Mouse (Mus musculus) ovary, postnatal 10 days (tissue): Measurements from ENCODE around the gene Pitpnm3.

Experiments used
- DNase-seq: peaks from one replicate; pipeline ENCODE4 v3.0.0; 2022; ENCODE audit warnings: low spot score

Pitpnm3 gene

DNA sequence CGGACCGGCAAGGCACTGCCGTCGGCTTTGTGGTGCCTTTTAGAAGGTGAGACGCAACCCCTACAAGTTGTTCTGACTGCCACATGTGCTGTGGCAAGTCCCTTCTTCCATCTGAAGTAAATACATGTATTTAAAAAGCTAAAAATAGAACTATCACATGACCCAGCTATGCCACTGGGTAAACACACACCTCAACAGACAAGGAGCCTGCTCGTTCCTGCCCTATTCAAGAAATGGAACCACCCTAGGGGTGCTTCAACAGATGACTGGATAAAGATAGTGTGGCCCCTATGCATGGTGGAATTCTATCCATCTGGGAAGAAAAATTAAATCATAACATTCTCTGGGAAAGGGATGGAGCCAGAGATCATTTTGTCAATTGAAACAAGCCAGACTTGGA lies 112.8 kb downstream of the Pitpnm3 start:
- DNase-seq: no peak

DNA sequence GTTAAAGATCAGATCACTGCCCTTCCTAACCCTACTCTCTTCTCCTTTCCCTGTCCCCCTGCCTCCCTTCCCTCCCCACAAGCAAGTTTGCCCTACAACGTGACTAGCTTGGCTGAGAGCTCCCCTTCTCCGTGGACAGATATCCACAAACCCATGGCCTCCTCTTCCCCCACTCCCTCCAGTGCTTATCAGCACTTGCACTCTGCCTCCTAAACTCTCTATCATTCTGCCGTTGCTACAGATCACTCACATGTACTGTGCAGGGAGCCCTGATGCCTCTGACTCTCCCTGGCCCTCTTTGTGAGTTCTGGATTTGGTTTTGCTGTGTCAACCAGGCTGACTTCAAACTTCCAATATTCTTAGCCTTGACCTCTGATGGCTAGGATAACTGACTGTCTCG lies 114.6 kb downstream of the Pitpnm3 start:
- DNase-seq: no peak

DNA sequence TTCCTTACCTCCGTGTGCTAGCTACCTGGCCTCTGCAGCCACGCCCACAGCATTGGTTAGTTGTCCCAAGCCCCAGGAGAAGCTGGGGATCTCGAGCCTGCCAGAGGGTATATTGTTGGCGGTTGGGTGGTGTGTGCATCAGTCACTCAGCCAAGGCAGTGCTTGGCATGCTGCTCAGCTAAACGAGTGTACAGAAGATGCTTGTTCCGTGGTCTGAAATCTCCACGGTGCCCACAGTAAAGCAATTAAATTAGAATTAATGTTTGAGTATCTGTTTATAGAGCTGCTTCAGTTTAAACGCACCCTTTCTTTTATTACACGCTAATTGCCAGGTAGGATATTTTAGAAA lies 118.4 kb downstream of the Pitpnm3 start:
- no peak for DNase-seq

DNA sequence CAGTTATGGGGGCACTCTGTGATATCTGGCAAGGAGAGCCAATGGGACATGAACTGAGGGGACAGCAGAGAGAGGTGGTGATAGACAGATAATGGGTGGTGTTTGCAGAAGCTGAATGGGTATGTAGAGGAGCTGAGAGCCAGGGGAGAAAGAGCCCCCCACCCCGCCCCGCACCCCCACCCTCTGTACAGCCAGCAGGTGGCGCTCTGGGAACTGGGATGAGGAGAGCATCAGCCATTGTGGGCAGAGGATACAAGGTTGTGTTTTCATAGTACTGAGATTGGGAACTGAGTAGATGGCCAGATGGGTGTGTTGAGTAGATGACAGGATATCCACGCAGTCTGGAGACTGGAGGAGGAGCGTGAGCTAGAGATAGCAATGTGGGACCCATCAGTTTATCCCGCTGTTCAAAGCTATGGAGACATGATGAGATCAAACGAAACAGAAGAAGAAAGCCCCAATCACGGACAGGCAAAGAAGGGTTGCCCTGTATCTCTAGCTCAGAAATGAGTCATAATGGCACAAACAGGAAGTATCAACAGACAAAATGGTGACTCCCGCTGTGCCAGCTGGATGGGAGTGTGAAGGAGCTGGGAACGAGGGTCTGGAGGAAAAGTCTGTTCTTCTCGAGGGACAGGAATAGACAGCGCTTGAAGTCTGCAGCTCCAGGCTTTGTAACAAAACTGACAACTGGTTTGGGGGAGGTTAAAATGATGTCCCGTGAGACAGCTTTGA lies 118.9 kb downstream of the Pitpnm3 start:
- no peak for DNase-seq

DNA sequence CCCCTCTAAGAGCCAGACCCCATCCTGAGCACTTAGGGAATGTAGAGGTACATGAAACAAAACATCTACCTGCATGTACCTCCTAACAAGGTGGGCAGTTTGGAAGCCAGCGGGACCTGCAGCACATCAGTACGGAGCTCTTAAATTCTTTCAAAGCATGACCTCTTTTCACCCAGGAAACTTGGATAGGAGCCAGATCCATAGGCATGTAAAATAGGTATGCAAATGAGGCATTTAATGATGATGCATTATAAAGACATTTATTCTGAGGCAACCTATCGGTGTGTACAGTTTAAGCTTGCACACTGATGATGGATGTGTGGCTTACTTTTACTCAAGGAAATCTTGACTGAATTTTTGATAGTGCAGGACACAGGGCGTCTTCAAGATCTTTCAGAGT lies 120.9 kb downstream of the Pitpnm3 start:
- no peak for DNase-seq

DNA sequence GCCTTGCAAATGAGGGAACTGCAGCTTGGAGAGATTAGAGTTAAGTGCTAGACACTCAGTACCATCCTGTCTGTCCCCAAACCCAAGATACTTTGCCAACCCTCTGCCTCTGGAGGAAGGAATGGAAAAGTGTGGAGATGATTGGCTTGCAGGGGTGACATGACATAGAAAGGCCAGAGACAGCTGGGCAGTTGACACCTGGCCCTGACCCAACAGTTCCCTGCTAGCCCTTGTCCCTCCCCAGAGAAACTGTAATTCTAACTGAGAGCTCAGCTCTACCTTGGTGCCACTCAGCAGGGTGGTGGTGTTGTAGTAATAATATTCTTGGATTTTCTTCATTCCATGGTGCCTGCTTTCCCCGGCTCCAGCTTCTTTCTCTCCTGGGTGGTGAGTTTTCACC lies 123.6 kb downstream of the Pitpnm3 start:
- DNase-seq: no peak

DNA sequence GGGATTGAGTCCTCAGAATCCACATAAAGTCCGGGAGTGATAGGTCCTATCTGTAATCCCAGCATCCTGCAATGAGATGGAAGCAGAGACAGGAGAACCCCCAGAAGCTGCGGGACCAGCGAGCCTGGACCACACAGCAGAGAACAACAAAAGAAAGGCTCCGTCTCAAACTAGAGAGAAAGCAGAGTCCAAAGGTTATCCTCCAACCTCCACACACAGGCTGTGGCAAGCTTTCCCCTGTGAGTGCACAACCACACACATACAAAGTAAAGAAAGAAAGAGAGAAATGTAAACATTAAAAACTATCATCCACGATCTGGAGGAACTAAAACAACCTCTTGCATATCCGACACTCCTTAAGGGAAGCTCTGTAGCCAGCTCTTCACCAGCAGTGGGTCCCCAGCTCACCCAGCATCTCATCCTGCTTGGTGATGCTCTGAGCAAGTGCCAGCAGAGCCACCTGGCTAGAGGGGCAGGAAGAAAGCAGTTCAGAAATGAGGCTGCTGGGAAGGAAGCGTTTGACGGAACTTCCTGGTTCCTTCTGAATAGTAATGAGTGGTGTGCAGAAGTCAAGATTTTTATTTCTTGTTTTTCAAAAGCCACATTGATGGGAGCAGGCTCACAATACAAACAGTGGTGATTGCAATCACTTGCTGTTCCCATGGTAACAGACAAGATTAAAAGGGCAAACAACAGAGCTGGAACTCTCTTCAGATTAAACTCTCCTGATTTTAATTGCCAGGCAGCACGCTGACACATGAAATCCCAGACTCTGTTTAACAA lies 124.4 kb downstream of the Pitpnm3 start:
- no peak for DNase-seq

DNA sequence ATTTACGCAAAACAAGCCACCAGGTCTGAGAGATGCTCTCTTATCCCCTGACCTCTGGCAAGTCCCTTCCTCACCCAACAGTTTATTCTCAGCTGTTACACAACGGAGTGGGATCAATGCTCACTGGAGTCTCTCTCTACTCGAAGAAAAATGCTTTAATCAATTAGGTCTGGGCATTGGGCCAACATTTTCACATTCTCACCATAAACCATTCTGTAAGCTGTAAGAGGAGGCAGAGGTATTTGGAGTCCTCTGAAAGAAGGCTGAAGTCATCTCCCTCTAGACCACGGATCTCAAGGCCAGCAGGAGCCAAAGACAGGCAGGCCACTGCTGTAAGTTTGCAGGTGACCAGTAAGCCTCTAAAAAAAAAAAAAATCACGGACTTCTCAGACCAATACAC lies 125.2 kb downstream of the Pitpnm3 start:
- no peak for DNase-seq

DNA sequence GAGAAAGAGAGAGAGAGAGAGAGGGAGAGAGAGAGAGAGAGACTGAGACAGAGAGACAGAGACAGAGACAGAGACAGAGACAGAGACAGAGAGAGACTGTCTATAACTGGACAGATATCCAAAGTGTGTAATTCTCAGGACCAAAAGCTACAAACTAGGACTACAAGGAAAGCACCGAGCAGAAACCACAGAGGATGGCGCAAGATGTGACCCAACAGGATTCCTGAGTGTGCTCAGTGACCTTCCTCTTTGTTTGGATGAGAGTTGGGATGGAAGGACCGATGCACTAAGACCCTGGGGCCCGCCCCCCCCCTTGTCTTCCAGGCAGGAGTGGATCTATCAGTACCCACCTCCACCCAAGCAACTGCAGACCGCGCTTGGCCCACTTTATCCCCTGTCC lies 130.0 kb downstream of the Pitpnm3 start:
- no peak for DNase-seq

DNA sequence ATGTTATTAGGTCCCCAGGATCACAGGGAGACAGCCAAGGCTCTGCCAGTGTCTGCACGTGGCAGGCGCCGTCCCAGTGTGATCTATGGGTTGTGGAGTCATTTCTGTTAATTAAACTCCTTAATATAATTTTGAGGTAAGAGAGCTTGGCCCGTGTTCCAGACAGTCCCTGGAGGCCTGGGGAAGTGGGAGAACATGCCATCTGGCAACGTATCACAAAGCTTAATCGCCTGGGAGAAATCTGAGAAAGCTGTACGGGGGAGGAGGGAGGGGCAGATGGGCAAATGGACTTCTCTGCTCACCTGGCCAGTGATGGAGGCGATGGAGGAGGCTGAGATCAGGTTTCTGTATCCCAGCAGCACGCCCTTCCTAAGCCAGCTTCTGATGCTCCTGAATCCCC lies 132.4 kb downstream of the Pitpnm3 start:
- DNase-seq: no peak

DNA sequence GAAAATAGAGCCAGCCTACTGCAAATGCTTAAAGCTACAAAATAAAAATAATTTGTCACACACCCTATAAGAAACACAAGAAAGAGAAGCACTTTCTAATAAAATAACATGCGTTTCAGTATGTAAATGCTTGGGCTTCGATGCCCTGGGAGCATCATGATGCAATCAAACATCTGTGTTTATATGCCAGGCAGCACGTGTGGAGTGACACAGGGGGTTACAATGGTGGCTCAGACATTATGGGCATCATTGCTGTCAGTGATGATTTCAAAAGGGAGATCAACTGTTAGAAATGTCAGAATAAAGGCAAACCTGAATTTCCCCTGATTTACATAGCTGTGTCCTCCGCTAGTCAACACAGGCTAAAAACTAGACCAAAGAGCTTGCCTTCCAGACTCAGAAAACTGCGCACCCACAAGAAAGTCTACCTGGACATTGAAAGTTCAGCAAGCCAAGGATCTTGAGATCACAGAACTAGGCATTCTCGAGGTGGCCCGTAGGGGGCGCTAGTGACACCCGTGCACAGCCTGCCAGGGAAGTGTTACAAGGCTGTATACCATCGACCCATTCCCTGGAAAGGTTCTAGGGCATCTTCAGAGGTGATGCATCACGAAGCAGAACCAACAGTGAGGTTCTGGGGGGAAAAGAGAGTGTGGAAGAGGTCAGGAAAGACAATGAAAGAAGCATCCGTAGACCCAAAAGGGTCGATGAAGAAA lies 133.3 kb downstream of the Pitpnm3 start:
- DNase-seq: no peak

DNA sequence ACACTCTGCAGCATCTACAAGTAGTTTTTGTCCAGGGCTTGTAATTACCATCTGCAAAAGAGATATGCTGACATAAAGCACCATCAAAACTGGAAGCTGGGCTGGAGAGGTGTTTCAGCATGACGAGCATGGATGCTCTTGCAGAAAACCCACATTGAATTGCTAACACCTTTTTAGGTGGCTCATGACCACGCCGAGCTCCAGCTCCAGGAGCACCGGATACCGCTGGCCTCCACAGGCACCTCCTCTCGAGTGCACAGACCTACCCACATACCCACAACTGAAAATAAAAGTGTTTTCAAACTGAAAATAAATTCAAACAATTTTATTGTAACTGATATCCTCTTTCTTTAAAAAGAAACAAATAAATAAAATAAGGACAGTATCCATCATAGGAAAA lies 135.4 kb downstream of the Pitpnm3 start:
- no peak for DNase-seq
